Mouse (Mus musculus) olfactory bulb, adult 2 months (tissue): ENCODE results near the gene Arhgef3. TPM values are rescaled to one million over a fixed set of nuclear protein-coding genes. Genes with fewer than 3 reads are reported as not detected.

Experiments
- H3K27ac ChIP-seq: fragments of 200-500 bp; 2 replicates; pipeline ENCODE4 v1.5.1; 2012; ENCODE audit warnings: low read depth, low read length; ENCODE audit not compliant: insufficient read depth
- H3K4me1 ChIP-seq: fragments of 200-500 bp; 2 replicates; pipeline ENCODE4 v1.6.1; 2012; ENCODE audit warnings: low read length; ENCODE audit not compliant: control insufficient read depth, insufficient read depth
- H3K4me3 ChIP-seq: fragments of 200-500 bp; 2 replicates; pipeline ENCODE4 v1.5.1; 2012; ENCODE audit warnings: mild to moderate bottlenecking, low read depth, low read length, moderate library complexity; ENCODE audit not compliant: insufficient read depth
- CTCF ChIP-seq: fragments of 200-500 bp; IDR thresholded peaks from 2 replicates; pipeline ENCODE4 v1.5.1; 2012; ENCODE audit warnings: low read depth, mild to moderate bottlenecking, low read length, moderate library complexity; ENCODE audit not compliant: insufficient read depth
- POLR2A ChIP-seq: fragments of 200-500 bp; IDR thresholded peaks from 2 replicates; pipeline ENCODE4 v1.6.1; 2012; ENCODE audit warnings: mild to moderate bottlenecking, low read depth, low read length, moderate library complexity; ENCODE audit not compliant: insufficient read depth
- WGBS: fragments of 180-500 bp; shearing (Covaris S2); methylation state at CpG from one replicate; pipeline ENCODE4 v1.1.7; 2018; 5-methylcytosine and 5-hydroxymethylcytosine counted together
- polyA plus RNA-seq: library from polyadenylated mRNA; stranded (reverse); fragments of >200 nt; gene quantifications from 2 replicates; pipeline ENCODE4 v1.2.4, GENCODE M21; 2012; ENCODE audit warnings: low replicate concordance; ENCODE audit not compliant: missing spikeins, insufficient read depth, insufficient read length

Arhgef3 gene
- polyA plus RNA-seq, 1 experiment: not detected

DNA sequence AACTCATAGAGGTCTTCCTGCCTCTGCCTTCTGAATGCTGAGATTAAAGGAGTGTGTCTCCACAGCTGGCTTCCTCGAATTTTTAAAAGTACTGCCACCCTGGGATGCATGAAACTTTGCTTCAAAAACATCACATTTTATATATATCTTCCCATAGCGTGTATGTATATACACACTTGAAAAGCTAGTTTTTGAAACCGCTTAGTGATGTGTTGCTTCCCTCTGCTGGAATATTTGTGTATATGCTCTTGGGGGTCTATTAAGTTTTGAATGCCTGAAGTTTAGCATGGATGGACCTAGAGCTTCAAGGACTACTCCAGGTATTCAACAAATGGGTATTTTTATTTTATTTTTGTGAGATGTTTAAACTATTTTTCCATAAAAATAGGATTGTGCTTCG, 299.3 kb downstream of the Arhgef3 start:
- 41% methylated on average over 4 of the region's 4 CpGs for WGBS
- Histone ChIP-seq H3K4me1 (no peaks in the 10 kb centered on the region), H3K4me3 (no peak overlapping the region), H3K27ac (no peak overlapping the region)
- no peak for TF ChIP-seq POLR2A
- TF ChIP-seq CTCF: no peak

- WGBS: 56% methylated on average over 3 of the region's 3 CpGs
- H3K27ac ChIP-seq: no peak overlapping the region
- H3K4me1 ChIP-seq: no peaks in the 10 kb centered on the region
- no peak overlapping the region for H3K4me3 ChIP-seq
- TF ChIP-seq POLR2A (no peak), CTCF (no peak)
Measured at GRCm38 (mm10) chr14:27420816-27421215, 306.1 kb downstream of the Arhgef3 start.

- Histone ChIP-seq H3K4me3 (no peak overlapping the region), H3K4me1 (no peaks in the 10 kb centered on the region), H3K27ac (no peak overlapping the region)
- WGBS: 94% methylated on average over 1 of the region's 1 CpGs
- TF ChIP-seq POLR2A (no peak), CTCF (no peak)
Measured at GRCm38 (mm10) chr14:27422301-27422700, 307.6 kb downstream of the Arhgef3 start.

DNA sequence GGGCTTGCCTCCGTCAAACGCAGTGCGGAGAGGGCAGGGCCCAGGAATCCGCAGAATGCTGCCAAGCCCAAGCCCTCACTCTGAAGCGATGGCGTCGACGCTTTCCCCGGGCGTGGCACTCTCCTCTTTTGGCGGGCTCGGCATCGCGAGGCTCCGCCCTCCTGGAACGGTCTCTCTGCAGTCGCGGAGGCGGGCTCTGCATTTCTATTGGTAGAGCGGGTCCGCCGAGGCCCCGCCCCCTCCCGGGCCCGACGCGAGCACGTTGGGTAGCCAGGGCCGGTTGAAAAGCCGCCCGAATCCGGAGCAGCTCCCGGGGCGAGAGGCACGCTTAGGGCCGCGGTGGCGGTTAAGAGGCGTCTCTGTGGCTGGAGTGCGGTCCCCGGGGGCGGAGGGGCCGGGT, 313.9 kb downstream of the Arhgef3 start, which contains the start of gene Fam208a:
Gene Fam208a, plus strand, starts transcription at position 262 of the 400 bp plus-strand sequence.
- peak within 1 kb of the TSS; percentile 98 for H3K27ac ChIP-seq
- H3K4me3 ChIP-seq: peak within 1 kb of the TSS; percentile 79
- H3K4me1 ChIP-seq: peaks cover 3% of the 10 kb centered on the region
- no peak for TF ChIP-seq CTCF
- peak; percentile 43 for TF ChIP-seq POLR2A
- WGBS: under 1% methylated on average over 43 of the region's 43 CpGs

DNA sequence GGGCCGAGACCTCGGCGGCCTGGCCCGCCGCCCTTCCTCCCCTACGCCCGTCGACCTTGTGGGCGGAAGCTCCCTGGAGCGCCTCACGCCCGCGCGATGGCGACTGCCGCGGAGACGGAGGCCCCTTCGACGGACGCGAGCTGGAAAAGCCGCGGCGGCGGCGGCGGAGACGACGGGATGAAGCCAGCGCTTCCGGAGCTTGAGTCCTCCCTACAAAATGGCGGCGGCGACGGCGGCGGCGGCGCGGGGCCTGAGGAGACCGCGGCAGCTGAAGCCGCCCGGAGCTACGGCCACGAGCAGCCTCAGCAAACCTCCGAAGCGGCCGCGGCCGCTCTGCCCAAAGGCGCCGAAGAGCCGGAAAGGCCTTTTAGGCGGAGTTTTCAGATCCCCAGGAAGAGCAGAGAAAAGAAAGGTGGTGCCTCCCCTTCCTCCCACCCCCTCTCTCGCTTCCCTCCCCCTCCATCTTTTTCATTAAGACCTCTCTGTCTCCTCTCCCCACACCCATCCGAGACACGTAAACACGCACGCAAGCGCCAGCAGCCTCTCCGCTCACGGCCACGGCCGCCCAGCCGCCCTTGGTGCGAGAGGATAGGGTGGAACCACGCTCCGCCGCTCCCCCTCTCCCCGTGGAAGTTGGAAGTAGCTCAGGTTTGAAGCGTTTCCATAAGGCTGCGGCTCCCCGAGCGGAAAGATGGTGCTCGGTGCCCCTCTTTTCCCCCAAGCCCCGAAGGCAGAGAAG, 314.4 kb downstream of the Arhgef3 start:
- TF ChIP-seq POLR2A (no peak; the same call in 1 of the 2 replicates), CTCF (no peak)

GRCm38 (mm10) chr14:27430280-27430679, 315.6 kb downstream of the Arhgef3 start:
- Histone ChIP-seq H3K27ac (no peak overlapping the region), H3K4me1 (peaks cover 3% of the 10 kb centered on the region), H3K4me3 (no peak overlapping the region)
- no peak for TF ChIP-seq POLR2A
- TF ChIP-seq CTCF: no peak
- WGBS: 93% methylated on average over 4 of the region's 4 CpGs

More for the DNA sequence above, 314.4 kb downstream of the Arhgef3 start:
- Histone ChIP-seq H3K27ac (peak overlapping the region; percentile 98), H3K4me3 (peak overlapping the region; percentile 79), H3K4me1 (peaks cover 3% of the 10 kb centered on the region)
- WGBS: under 1% methylated on average over 76 of the region's 78 CpGs

GRCm38 (mm10) chr14:27432064-27432463, 317.4 kb downstream of the Arhgef3 start:
- Histone ChIP-seq H3K27ac (no peak overlapping the region), H3K4me1 (peaks cover 3% of the 10 kb centered on the region), H3K4me3 (no peak overlapping the region)
- no peak for TF ChIP-seq POLR2A
- 97% methylated on average over 2 of the region's 2 CpGs for WGBS

- Histone ChIP-seq H3K27ac (no peak overlapping the region), H3K4me3 (no peak overlapping the region), H3K4me1 (no peaks in the 10 kb centered on the region)
- 100% methylated on average over 1 of the region's 1 CpGs for WGBS
- TF ChIP-seq CTCF: no peak
- no peak for TF ChIP-seq POLR2A
Measured at GRCm38 (mm10) chr14:27436116-27436515, 321.4 kb downstream of the Arhgef3 start.

DNA sequence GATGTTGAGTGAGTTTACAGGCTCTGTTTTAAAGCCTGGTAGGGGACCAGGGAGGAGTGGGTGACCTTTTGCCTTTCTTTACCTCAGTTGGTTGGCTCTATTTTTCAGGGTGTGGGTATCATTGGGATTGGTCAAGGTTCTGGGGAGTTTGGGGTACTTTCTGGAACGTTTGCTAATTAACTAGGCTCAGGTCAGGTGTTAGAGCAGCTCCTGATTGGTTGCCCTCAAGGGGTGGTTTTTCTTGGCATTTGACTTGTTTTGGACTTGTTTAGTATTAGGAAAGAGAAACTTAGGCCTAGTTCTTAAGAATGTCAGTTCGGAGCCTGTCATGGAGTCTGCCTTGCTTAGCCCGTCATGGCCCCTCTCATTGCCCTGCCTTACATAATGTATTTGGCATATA, 322.1 kb downstream of the Arhgef3 start:
- TF ChIP-seq CTCF (no peak), POLR2A (no peak)
- 87% methylated on average over 3 of the region's 3 CpGs for WGBS
- Histone ChIP-seq H3K27ac (no peak overlapping the region), H3K4me3 (no peak overlapping the region), H3K4me1 (no peaks in the 10 kb centered on the region)
